Mouse (Mus musculus): ENCODE data around the gene Anks4b. TPM values are rescaled to one million over a fixed set of nuclear protein-coding genes. Genes with fewer than 3 reads are reported as not detected.

Anks4b gene
- polyA plus RNA-seq, 1 experiment from 2014 or later: not detected

- 2% methylated on average over 2 of the region's 2 CpGs for WGBS
- peak; percentile 82 for ATAC-seq
- Histone ChIP-seq H3K27me3 (replicated peaks; ENCODE audit: control insufficient read depth, insufficient read depth, low read length) (peaks cover 19% of the 10 kb centered on the region), H3K9ac (replicated peaks; ENCODE audit: low read depth, low read length) (no peak overlapping the region), H3K27ac (ENCODE audit: low read length) (peak overlapping the region; percentile 82), H3K4me2 (ENCODE audit: low read length) (no peak overlapping the region), H3K4me3 (replicated peaks; ENCODE audit: low read length) (no peak overlapping the region), H3K9me3 (ENCODE audit: control insufficient read depth, low read length) (no peaks in the 10 kb centered on the region), H3K36me3 (ENCODE audit: control insufficient read depth, insufficient read depth) (no peaks in the 10 kb centered on the region), H3K4me1 (replicated peaks; ENCODE audit: control insufficient read depth, insufficient read depth, low read length) (peaks cover 18% of the 10 kb centered on the region)
Measured at GRCm38 (mm10) chr7:120156841-120157409, 16.7 kb upstream of the Anks4b start.

GRCm38 (mm10) chr7:120157575-120158061 is 16.0 kb upstream of the Anks4b start:
- WGBS: 5% methylated on average over 5 of the region's 5 CpGs
- ATAC-seq: peak; percentile 84
- Histone ChIP-seq H3K36me3 (ENCODE audit: control insufficient read depth, insufficient read depth) (no peaks in the 10 kb centered on the region), H3K4me2 (ENCODE audit: low read length) (no peak overlapping the region), H3K9ac (replicated peaks; ENCODE audit: low read depth, low read length) (no peak overlapping the region), H3K4me1 (replicated peaks; ENCODE audit: control insufficient read depth, insufficient read depth, low read length) (peaks cover 18% of the 10 kb centered on the region), H3K9me3 (ENCODE audit: control insufficient read depth, low read length) (no peaks in the 10 kb centered on the region), H3K4me3 (replicated peaks; ENCODE audit: low read length) (no peak overlapping the region), H3K27me3 (replicated peaks; ENCODE audit: control insufficient read depth, insufficient read depth, low read length) (peaks cover 22% of the 10 kb centered on the region), H3K27ac (ENCODE audit: low read length) (peak overlapping the region; percentile 82)

GRCm38 (mm10) chr7:120158121-120158613 is 15.5 kb upstream of the Anks4b start:
- peak; percentile 31 for ATAC-seq
- 10% methylated on average over 4 of the region's 4 CpGs for WGBS
- H3K27me3 ChIP-seq (replicated peaks; ENCODE audit: control insufficient read depth, insufficient read depth, low read length): peaks cover 22% of the 10 kb centered on the region
- no peaks in the 10 kb centered on the region for H3K36me3 ChIP-seq (ENCODE audit: control insufficient read depth, insufficient read depth)
- no peak overlapping the region for H3K9ac ChIP-seq (replicated peaks; ENCODE audit: low read depth, low read length)
- no peaks in the 10 kb centered on the region for H3K9me3 ChIP-seq (ENCODE audit: control insufficient read depth, low read length)
- peaks cover 18% of the 10 kb centered on the region for H3K4me1 ChIP-seq (replicated peaks; ENCODE audit: control insufficient read depth, insufficient read depth, low read length)
- H3K4me2 ChIP-seq (ENCODE audit: low read length): no peak overlapping the region
- peak overlapping the region; percentile 82 for H3K27ac ChIP-seq (ENCODE audit: low read length)
- H3K4me3 ChIP-seq (replicated peaks; ENCODE audit: low read length): no peak overlapping the region

GRCm38 (mm10) chr7:120163581-120164251 is 9.9 kb upstream of the Anks4b start:
- Histone ChIP-seq H3K4me3 (replicated peaks; ENCODE audit: low read length) (no peak overlapping the region), H3K4me2 (ENCODE audit: low read length) (no peak overlapping the region), H3K9me3 (ENCODE audit: control insufficient read depth, low read length) (no peaks in the 10 kb centered on the region), H3K4me1 (replicated peaks; ENCODE audit: control insufficient read depth, insufficient read depth, low read length) (no peaks in the 10 kb centered on the region), H3K9ac (replicated peaks; ENCODE audit: low read depth, low read length) (no peak overlapping the region), H3K36me3 (ENCODE audit: control insufficient read depth, insufficient read depth) (no peaks in the 10 kb centered on the region), H3K27me3 (replicated peaks; ENCODE audit: control insufficient read depth, insufficient read depth, low read length) (peaks cover 22% of the 10 kb centered on the region), H3K27ac (ENCODE audit: low read length) (no peak overlapping the region)
- ATAC-seq: no peak
- 93% methylated on average over 11 of the region's 11 CpGs for WGBS

GRCm38 (mm10) chr7:120172188-120172700 is 1.4 kb upstream of the Anks4b start:
- ATAC-seq: no peak
- Histone ChIP-seq H3K27ac (ENCODE audit: low read length) (no peak overlapping the region), H3K4me2 (ENCODE audit: low read length) (no peak overlapping the region), H3K27me3 (replicated peaks; ENCODE audit: control insufficient read depth, insufficient read depth, low read length) (no peaks in the 10 kb centered on the region), H3K9ac (replicated peaks; ENCODE audit: low read depth, low read length) (no peak overlapping the region), H3K4me1 (replicated peaks; ENCODE audit: control insufficient read depth, insufficient read depth, low read length) (no peaks in the 10 kb centered on the region), H3K9me3 (ENCODE audit: control insufficient read depth, low read length) (no peaks in the 10 kb centered on the region), H3K4me3 (replicated peaks; ENCODE audit: low read length) (no peak overlapping the region), H3K36me3 (ENCODE audit: control insufficient read depth, insufficient read depth) (no peaks in the 10 kb centered on the region)
- 90% methylated on average over 1 of the region's 1 CpGs for WGBS

- Histone ChIP-seq H3K4me2 (ENCODE audit: low read length) (no peak overlapping the region), H3K9me3 (ENCODE audit: control insufficient read depth, low read length) (no peaks in the 10 kb centered on the region), H3K27me3 (replicated peaks; ENCODE audit: control insufficient read depth, insufficient read depth, low read length) (no peaks in the 10 kb centered on the region), H3K9ac (replicated peaks; ENCODE audit: low read depth, low read length) (no peak overlapping the region), H3K4me1 (replicated peaks; ENCODE audit: control insufficient read depth, insufficient read depth, low read length) (no peaks in the 10 kb centered on the region; the same call in 1 of the 2 replicates), H3K4me3 (replicated peaks; ENCODE audit: low read length) (no peak overlapping the region), H3K27ac (ENCODE audit: low read length) (no peak overlapping the region), H3K36me3 (ENCODE audit: control insufficient read depth, insufficient read depth) (no peaks in the 10 kb centered on the region)
- WGBS: 82% methylated on average over 11 of the region's 11 CpGs
- ATAC-seq: no peak
Measured at GRCm38 (mm10) chr7:120174723-120175504, 1.3 kb downstream of the Anks4b start.

GRCm38 (mm10) chr7:120177611-120178010 is 4.0 kb downstream of the Anks4b start:
- Histone ChIP-seq H3K27me3 (replicated peaks; ENCODE audit: control insufficient read depth, insufficient read depth, low read length) (no peaks in the 10 kb centered on the region), H3K9ac (replicated peaks; ENCODE audit: low read depth, low read length) (no peak overlapping the region), H3K36me3 (ENCODE audit: control insufficient read depth, insufficient read depth) (no peaks in the 10 kb centered on the region), H3K9me3 (ENCODE audit: control insufficient read depth, low read length) (no peaks in the 10 kb centered on the region), H3K4me2 (ENCODE audit: low read length) (no peak overlapping the region), H3K27ac (ENCODE audit: low read length) (no peak overlapping the region), H3K4me1 (replicated peaks; ENCODE audit: control insufficient read depth, insufficient read depth, low read length) (no peaks in the 10 kb centered on the region; the same call in 1 of the 2 replicates), H3K4me3 (replicated peaks; ENCODE audit: low read length) (no peak overlapping the region)
- ATAC-seq: no peak
- WGBS: 69% methylated on average over 3 of the region's 3 CpGs

- Histone ChIP-seq H3K36me3 (ENCODE audit: control insufficient read depth, insufficient read depth) (no peaks in the 10 kb centered on the region), H3K4me1 (replicated peaks; ENCODE audit: control insufficient read depth, insufficient read depth, low read length) (no peaks in the 10 kb centered on the region; the same call in 1 of the 2 replicates), H3K4me3 (replicated peaks; ENCODE audit: low read length) (no peak overlapping the region), H3K9ac (replicated peaks; ENCODE audit: low read depth, low read length) (no peak overlapping the region), H3K9me3 (ENCODE audit: control insufficient read depth, low read length) (no peaks in the 10 kb centered on the region), H3K27me3 (replicated peaks; ENCODE audit: control insufficient read depth, insufficient read depth, low read length) (no peaks in the 10 kb centered on the region), H3K27ac (ENCODE audit: low read length) (no peak overlapping the region), H3K4me2 (ENCODE audit: low read length) (no peak overlapping the region)
- 9% methylated on average over 2 of the region's 2 CpGs for WGBS
- 0 out of 2 replicates have a peak, but pooled peaks have one; percentile 47 for ATAC-seq
Measured at GRCm38 (mm10) chr7:120178935-120179334, 5.3 kb downstream of the Anks4b start.

GRCm38 (mm10) chr7:120180547-120180946 is 6.9 kb downstream of the Anks4b start:
- 91% methylated on average over 5 of the region's 5 CpGs for WGBS
- Histone ChIP-seq H3K4me2 (ENCODE audit: low read length) (no peak overlapping the region), H3K9me3 (ENCODE audit: control insufficient read depth, low read length) (no peaks in the 10 kb centered on the region), H3K27me3 (replicated peaks; ENCODE audit: control insufficient read depth, insufficient read depth, low read length) (no peaks in the 10 kb centered on the region), H3K4me1 (replicated peaks; ENCODE audit: control insufficient read depth, insufficient read depth, low read length) (no peaks in the 10 kb centered on the region; the same call in 1 of the 2 replicates), H3K27ac (ENCODE audit: low read length) (no peak overlapping the region), H3K9ac (replicated peaks; ENCODE audit: low read depth, low read length) (no peak overlapping the region), H3K4me3 (replicated peaks; ENCODE audit: low read length) (no peak overlapping the region), H3K36me3 (ENCODE audit: control insufficient read depth, insufficient read depth) (no peaks in the 10 kb centered on the region)
- no peak for ATAC-seq
